Mouse (Mus musculus) thymus, postnatal 0 days (tissue): Measurements from ENCODE around the gene Cbarp. TPM values are rescaled to one million over a fixed set of nuclear protein-coding genes. Genes with fewer than 3 reads are reported as not detected.

ENCODE experiments used
- DNase-seq: peaks from one replicate; pipeline ENCODE4 v3.0.0-alpha.2; 2015; ENCODE audit warnings: low spot score
- polyA plus RNA-seq: library from polyadenylated mRNA; unstranded; fragments of >200 nt; fragmentation: Nextera tagmentation; extraction: Ambion mirVana; gene quantifications from 2 replicates; pipeline ENCODE4 v1.2.1, GENCODE M21; 2015

Cbarp gene
- polyA plus RNA-seq, 1 experiment from 2014 or later: 4.3 TPM

DNA sequence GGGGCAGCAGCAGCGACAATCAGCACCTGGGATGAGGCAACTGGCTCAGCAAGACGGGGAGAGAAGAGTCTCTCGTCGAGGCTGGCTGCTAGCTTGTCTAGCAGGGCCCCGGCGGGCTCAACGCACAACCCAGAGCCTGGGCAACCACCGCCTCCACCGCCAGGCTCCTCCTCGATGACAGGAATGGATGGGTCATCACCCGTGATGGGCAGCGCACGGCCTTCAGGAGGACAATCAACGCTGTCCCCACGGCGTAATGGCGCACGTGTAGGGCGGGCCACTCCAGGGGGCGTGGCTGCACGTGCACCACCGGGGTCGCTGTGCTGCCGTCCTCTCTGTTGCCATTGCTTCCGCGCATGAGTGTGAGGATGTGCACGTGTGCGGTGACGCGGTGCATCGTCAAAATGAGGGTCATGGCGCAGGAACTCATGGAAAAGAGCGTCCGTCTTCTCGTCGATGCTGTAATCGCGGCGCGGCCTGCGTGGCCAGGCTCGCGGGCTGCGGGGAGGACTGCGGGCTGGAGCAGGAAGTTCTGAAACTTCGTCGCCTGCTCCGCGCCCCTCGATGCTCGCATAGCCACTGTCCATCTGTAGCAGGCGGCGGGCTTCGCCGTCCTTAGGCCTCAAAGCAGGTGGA lies 9.2 kb downstream of the Cbarp start:
- DNase-seq: peak; percentile 30

DNA sequence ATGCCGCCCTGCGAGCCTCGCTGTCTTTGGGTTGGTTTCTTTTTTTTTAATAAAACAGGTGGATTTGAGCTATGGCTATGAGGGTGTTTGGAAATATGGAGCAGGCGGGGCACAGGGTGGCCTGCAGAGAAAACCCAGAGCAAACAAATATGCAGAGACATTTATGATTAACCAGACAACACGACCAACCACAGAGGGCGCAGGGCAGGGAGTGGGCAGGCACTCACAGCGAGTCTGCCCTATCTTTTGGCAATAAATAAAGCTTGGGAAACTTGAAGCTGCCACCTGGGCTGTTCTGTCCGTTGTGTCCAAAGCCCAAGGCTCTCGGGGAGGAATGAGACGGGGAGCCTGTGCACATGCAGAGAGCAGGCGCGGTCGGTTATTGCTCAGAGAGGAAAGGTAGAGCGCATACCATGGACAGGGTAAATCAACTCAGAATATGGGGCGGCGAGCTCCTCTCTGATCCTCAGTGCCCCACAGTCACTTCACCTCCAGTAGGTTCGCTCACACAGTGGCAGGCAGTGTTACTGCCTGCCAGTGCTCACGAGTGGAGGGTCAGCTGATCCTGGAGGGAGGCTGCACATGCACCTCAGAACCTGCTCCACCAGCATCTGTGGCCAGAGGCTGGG lies 10.1 kb downstream of the Cbarp start:
- no peak for DNase-seq

DNA sequence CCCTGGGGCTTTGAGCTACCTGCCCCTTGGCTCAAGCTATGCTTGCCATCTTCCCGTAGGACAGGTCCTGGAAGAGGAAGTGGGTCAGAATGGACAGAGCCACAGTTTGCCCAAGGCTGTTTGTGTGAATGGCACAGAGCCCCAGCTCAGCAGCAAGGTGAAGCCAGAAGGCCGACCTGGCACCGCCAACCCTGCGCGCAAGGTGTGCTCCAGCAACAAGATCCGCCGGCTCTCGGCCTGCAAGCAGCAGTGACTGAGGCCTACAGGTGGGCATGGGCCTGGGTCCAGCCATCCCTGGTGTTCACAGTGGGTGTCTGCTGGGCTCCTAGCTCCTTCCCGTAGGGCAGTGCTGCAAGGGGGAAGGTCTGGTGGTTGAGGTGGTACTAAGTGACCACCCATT lies 10.8 kb downstream of the Cbarp start:
- DNase-seq: no peak

DNA sequence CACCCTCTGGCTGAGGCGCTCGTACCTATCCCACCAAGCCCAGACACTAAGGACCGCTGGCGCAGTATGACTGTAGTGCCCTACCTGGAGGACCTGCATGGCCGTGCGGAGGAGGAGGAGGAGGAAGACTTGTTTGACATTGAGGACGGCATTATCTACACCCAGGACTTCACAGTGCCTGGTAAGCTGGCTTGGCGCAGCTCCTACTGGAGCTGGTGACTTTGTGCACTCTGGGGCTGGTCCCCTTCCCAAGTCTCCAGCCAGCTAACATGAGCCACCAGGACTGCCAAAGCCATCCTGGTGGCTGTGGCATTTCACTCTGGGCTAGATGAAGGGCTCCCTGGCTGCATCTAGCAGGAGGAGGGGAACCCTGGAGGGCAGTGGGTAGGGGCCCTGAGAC lies 12.7 kb downstream of the Cbarp start:
- no peak for DNase-seq

DNA sequence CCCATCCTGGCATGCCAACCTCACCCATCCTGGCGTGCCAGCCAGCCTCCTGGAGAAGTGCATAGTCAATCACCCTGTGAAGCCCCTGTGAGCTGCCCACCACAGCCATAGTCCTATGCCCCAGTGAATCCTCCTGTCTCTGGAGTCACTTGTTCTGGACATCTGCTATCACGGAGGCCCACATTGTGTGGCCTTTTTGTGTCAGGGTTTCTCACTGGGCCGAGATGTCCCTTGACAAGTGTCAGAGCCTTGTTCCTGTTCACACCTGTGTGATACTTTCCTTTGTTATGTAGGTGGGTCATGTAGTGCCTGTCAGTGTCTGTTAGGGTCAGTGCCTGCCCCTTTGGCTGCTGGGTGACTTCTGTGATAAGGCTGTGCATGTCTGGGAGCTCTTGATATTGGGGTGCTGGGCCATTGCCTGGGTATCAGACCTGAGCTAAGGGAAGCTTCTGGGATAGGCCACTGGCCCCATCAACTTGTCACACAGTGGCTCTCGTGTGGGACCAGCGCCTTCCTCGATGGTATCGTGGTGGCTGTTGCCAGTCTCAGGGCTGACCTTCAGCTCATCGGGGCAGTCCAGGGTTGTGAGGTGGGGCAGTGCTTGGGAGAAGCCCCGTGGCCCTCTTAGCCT lies 16.6 kb downstream of the Cbarp start:
- DNase-seq: no peak

DNA sequence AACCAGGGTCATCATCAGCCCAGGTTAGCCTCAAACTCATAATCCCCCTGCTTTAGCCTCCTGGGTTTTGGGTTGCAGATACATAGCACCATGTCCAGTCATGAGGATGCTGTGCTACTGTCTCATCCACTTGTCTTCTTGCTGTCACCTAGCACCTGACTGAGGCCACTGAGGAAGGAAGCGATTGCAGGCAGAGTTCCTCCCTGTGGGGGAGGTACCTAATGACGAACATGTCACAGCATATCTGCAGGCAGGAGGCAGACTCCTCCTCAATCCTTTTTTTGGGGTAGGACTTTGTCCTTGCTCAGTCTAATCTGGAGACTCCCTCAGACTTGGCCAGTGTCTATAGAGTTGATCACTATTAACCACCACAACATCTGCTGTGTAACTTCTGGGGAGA lies 19.0 kb downstream of the Cbarp start:
- DNase-seq: no peak

DNA sequence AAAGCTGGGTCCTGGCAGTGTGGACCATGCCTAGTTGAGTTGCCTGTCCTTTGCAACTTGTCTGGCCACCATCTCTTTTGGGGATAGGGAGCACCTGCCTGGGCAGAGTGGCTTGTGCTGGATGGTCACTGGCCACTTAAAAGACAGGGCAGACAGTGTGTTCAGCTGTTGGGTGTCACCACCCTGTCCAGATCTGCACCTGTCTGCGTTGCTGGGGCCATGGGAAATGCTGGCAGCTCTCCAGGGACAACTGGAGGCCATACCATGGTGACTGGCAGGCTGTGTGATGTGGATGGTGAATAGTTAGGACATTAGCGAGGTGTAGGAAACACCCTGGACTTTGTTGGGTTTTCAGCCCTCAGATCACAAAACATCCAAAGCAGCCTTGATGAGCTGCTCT lies 20.5 kb downstream of the Cbarp start:
- DNase-seq: no peak

DNA sequence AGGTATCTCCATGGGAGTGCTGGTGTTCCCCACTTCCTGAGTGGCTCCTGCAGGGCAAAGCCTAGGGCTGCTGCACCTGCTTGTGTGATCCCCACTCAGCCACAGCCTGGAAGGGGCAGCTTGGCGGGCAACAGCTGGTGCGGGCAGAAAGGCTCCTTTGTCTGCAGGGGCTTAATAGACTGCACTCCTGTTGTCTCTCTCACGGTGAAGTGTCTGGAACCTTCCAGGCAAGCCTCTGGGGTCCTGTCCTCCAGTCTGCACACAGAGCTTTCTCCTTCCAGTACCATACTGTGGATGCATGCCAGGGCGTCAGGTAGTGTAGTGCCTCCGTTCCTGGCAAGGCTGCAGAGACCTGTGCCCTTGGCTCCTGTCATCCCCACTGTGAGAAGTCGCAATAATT lies 22.1 kb downstream of the Cbarp start:
- peak; percentile 12 for DNase-seq

DNA sequence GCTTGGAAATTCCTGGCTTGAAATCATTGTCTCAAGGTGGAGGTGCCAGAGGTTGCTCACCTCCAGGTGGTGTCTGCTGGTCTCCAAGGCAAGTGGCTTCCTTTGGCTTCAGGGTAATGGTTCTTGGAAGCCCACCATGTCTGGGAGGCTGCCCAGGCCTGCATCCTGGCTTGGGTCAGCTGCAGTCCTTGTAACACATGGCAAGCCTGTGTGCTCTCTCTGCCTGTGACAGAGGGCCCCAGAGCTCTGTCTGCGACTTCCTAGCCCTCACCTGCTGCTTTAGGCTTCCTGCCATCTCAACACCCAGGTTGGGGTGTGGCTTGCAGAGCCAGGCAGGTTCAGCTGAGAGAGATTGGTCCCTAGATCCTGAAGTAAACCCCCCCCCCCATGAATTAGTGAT lies 22.9 kb downstream of the Cbarp start:
- DNase-seq: peak; percentile 20

DNA sequence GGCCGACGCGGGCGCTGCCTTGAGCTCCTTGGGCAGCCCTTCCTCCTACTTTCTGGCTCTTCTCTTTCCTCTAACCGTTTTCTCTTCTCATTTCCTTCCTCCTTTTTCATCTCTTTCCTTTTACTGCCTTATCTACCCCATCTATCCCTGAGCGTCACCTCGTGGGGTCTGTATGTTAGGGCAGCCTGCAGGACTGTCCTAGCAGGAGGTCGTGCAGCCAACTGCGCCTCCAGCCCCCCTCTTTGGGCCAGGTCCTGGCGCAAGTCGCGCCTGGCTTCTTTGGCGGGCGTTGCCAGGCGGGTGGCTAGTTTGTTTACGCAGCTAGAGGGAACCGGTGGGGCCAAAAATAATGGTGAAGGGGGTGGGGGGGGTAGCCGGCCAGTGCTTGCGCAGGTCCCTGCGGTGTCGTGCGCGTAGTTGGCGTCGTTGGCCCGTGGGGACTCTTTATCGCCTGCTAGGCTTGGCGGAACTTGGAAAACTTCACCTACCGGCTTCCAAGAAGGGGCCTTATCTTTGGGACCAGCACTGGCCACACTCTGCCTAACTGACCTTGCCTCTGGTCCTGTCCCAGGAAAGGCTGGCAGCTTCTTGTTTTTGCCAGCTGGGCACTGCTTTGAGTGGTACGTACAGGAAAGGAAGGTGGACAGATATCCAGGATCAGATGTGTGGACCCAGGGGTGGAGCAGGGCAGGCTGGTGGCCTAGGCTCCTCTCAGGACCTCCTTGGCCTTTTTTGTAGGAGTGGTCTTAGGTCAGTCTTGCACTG lies 23.5 kb downstream of the Cbarp start:
- DNase-seq: no peak

DNA sequence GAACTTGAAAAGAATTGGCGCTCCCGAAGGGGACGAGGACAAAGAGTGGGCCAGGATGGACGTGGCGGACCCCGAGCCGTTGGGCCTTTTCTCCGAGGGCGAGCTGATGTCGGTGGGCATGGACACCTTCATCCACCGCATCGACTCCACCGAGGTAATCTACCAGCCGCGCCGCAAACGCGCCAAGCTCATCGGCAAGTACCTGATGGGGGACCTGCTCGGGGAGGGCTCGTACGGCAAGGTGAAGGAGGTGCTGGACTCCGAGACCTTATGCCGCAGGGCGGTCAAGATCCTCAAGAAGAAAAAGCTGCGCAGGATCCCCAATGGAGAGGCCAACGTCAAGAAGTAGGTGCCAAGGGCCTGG lies 24.1 kb downstream of the Cbarp start:
- peak; percentile 19 for DNase-seq

DNA sequence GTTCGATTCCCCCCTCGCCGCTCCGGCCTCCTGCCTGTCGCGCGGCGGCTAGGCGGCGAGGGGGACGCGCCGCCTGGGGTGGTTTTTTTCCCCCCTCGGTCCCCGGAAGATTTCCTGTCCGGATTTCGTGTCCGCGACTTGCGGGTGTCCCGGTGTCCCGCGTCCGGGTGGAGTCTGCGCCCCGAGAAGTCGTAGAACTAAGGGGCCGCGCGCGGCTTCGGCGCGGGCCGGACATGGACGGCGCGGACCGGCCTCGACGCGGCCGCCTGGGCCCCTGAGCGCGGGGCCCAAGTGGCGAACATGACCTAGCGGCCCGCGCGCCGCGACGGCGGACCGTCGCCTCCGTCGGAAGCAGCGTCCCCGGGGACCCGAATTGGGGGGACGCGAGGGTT lies 24.7 kb downstream of the Cbarp start:
- DNase-seq: no peak

DNA sequence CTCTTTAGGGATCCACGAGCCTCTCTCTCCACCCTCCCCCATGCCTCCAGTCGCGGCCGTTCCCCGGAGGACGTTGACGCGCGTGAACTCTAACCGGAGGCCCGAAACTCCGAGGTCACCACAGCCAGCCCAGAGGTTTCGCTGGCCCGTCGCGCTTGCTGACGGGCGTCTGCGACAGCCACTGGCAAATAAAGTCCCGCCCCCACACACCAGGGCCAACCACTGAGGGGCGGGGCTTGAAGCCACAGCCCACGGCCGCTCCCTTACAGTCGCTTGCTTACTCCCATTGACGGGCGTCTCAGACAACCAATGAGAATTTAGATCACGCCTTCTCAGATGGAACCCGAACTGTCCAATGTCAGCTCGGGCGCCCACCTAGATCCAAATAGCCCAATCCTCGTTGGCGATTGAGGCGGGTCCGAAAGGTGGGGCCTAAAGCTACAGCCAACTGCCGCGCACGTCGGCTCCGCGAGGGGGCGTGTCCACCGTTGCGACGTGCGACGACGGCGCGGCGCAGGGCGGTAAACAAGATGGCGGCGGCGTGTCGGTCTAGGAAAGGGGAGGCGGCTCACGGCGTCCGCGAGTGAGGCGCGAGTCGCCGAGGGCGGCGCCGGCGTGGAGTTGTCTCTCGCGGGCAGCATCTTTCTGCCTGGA lies 25.2 kb downstream of the Cbarp start, which contains the start of gene Stk11:
TSS of gene Stk11 (plus strand) at position 514 of the 654 bp plus-strand sequence.
- DNase-seq: peak; percentile 100

DNA sequence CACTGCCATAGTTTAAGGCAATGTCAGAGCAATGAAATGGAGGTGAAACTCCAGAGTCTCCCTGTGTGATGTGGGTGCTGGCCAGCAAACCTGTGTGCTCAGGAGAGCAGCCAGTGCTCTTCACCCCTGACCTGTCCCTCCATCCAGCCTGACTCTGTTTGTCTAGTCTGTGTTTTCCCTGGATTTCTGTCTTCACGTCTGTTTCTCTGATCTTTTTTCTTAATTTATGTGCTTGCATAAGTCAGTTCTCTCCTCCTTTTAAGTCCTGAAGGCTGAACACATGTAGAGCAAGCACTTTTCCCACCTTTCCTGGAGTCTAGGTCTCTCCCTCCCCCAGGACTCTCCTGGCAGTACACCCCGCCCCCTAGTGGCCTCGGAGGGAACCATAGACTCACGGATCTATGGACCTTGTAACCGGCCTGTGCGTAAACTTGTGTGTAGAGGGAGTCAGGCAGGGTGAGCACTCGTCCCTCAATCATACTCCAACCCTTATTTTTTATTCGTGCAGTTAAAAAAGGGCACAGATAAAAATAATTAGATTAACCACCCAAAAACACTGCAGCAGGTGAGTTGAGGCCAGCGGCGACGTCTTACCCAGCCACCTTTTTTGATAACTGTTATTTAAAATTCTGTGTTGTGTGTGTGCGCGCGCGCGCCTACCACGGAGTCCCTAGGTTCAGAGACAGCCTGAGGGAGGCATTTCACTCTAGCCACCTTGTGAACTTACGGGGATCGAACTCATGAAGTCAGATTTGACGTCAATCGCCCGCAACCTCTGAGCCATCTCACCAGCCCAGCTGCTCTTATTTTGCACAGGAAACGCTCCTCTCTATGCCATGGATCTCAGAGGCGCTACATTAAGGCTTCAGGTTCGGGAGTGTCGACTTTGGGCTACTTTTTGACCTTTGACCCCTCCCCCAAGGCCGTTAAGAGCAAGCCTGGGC lies 26.0 kb downstream of the Cbarp start:
- peak; percentile 87 for DNase-seq

DNA sequence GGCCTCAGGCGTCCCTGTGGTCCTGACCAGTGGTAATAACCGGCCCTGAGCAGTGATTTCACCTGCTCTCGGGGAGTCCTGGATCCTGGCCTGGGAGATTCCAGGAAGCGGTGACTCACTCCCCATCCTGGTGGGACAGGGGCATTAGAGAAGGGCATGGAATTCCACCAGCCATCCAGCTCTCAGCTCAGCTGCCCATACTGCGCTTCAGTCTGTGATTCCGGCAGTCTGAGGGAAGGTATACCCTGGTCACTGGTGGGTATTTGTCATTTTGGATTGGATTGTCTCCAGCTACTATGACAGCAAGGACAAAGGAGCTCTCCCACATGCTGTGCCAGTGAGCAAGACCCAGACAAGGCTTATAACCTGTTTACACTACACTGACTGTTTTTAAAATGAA lies 33.0 kb downstream of the Cbarp start:
- DNase-seq: no peak

DNA sequence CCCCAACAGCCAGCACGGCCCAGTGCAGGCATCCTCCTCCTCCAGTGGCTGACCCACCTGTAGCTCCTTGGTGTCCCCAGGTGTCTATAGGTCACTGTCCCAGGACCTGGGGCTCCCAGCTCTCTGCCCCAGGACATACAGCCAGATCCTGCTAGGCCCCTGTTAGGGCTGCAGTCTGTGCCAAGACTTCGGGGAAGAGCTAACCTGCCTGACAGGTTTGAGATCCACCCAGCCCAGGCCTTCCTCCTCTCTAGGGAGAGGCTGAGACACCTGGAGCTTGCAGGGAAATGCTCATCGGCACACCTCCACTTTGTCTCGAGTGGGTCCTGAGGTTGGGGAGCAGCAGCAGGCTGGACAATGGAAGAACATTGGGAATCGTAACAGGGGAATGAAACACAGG lies 34.7 kb downstream of the Cbarp start:
- no peak for DNase-seq

DNA sequence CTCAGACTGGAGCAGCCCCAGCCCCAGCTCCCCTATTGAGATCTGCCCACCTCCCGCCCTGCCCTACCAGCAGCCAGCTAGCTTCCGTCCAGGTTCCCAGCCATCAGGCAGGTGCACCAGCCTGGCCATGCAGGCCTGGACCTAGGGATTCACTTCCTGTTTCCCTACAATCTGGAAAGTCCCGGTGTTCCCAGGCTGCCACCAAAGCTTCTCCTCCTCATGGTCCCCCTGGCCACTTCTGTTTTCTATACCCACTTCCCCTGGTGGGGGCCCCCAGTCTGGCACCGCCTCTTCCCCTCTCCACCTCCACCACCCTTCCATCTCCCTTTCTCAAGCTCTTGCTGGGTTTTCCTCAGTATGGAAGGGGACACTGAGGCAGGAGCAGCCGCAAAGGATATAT lies 35.2 kb downstream of the Cbarp start, which contains the start of gene Sbno2:
TSS of gene Sbno2 (minus strand) at position 112 of the 400 bp plus-strand sequence.
- no peak for DNase-seq

DNA sequence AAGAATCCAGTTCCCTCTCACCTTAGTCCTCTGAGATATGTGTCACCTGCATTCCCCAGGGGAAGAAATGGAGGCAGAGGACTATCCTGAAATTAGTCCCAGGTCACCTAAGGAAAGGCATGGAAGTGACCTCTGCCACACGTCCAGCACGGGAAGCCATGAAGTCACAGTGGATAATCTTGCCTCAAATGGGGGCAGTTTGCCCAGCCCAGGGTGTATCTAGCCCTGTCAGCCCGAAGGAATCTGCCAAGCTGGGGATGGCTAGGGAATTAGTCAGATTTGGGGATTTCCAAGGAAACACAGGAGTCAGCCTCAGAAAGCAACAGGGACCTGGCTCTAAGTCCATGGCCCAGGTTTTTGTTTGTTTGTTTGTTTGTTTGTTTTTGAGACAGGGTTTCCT lies 36.5 kb downstream of the Cbarp start:
- DNase-seq: no peak

DNA sequence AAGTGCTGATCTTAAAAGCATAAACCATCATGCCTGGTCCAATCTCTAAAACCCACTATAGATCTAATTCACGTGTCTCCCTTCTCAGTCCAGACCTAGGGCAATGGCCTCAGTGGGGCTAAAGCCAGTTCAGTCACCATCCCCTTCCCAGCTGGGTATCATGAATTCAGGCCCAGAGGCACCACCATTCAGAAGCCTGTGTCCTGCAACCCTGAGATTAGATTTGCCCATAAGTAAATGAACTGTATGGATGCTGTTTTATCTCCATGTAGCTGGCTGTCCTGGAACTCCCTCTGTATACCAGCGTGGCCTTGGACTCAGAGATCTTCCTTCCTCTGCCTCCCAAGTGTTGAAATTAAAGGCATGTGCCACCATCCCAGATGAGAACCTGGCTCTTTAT lies 37.6 kb downstream of the Cbarp start:
- DNase-seq: no peak

DNA sequence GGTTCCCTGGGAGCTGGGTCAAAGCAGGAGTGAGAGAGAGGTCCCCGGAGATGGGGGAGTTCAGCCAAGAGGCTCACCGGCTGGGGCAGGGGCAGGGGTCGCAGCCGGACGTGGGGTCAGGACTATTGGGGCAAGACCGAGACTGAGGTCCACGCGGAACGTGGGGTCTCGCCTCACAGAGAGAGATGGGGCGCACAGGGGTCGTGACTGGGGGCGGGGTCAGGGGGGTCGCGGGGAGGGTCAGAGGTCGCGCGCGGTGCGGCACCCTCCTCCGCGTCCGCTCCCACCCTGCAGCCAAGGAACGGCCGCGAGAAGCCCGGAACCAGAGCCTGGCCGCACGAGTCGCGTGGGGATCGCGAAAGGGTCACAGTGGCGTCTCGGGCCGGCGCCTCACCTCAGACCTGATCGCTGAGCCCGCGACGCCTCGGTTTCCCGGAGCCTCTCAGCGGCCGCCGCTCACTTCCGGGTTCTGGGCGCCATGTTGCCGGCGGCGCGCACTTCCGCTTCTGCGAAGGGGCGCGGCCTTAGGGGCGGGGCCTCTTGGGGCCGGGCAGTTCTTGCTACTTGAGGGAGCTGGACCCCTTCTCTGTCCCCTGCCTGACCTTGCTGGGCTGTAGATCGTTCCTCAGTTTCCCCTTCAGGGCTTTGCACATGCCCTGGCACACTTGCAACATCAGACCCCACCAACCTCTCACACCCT lies 38.3 kb downstream of the Cbarp start:
- peak; percentile 89 for DNase-seq
